Mouse (Mus musculus): ENCODE results near the gene B230118H07Rik.

- TF ChIP-seq EP300 (IDR thresholded peaks at IDR 0.05; ENCODE audit: low read depth): no peak
- TF ChIP-seq CTCF (IDR thresholded peaks at IDR 0.05; ENCODE audit: low read depth): no peak
Measured at GRCm38 (mm10) chr2:101688011-101688410, 38.7 kb upstream of the B230118H07Rik start.

All from liver, embryonic 14.5 days (tissue).